Mouse (Mus musculus) spleen, postnatal 14 days (tissue): ENCODE results near the gene Hsh2d.

Experiments used
- DNase-seq, 2 experiments: peaks; one replicate each; pipeline ENCODE4 v3.0.0; 2021 to 2022; ENCODE audit warnings: low spot score in 2 of 2

Hsh2d gene

GRCm38 (mm10) chr8:72189417-72190214, at the start of gene Hsh2d:
Gene Hsh2d, plus strand, starts transcription at chr8:72189638.
- DNase-seq: peak; percentile 50 to 64

DNA sequence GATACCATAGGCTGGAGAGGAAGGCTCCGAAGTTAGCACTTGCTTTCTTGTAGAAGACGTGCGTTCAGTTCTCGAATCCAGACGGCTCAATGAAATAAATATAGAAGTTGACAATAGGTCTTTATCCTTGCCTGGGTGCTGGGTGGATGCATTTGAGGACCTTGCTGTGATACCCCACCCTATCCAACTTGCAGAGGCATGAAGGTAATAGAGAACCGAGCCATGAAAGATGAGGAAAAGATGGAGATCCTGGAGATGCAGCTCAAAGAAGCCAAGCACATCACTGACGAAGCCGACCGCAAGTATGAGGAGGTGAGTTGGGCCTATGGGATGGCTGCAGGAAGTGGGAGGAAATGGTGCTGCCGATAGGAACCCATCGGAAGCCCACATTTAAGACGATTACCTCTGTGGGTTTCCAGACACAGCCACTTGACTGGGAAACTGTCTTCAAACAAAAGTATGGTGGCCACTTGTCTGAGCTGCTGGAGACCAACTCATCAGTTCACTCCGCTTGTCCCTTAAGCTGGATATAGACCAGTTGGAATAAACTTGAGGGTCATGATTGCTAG, 46.1 kb upstream of the Hsh2d start:
- no peak for DNase-seq

DNA sequence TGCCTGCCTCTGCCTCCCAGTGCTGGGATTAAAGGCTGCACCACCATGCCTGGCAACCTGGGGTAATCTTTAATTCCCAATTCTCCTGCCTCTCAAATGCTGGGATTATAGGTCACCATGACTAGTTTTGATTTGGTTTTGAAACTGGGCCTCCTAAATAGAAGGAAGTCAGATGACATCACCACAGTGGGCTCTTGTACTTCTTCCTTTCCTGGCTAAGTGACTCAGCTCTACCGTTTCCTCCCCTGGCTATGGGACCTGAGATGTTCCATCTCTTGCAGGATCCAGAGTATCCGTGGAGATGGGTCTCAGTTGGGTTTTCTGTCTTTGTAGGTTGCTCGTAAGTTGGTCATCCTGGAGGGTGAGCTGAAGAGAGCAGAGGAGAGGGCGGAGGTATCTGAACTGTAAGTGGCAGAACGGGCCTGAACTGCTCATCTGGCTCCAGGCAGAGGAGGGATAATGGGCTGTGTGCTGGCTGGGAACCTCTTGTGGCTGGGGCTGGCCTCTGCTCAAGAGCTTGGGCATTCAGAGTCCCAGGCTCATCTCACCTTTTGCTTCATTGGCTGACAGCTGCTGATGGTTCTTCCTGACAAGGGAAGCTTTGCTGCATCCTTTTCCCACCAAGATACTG, 45.0 kb upstream of the Hsh2d start:
- DNase-seq: no peak

GRCm38 (mm10) chr8:72145511-72145910, 43.9 kb upstream of the Hsh2d start:
- no peak for DNase-seq

GRCm38 (mm10) chr8:72146056-72146455, 43.4 kb upstream of the Hsh2d start:
- DNase-seq: no peak

GRCm38 (mm10) chr8:72146556-72146955, 42.9 kb upstream of the Hsh2d start:
- DNase-seq: no peak

DNA sequence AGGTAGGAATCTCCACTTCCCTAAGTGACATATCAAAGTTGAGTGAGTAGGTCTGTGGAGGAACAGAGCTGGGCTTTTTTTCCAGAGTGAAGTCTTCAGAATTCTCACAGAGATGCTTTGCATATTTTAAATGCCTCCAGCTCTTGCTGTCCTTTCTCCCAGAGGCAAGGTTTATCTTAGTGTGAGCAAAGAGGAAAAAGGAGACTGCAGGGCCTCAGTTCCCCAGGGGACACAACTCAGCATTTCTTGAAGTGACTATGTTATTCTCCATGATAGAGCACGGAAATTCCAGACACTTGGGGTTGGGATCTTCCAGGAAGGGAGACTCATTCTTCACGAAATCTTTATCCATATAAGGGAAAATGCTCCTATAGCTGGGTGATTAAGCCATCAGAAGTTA, 42.2 kb upstream of the Hsh2d start:
- no peak for DNase-seq

- DNase-seq: no peak
Observed at GRCm38 (mm10) chr8:72149056-72149455, 40.4 kb upstream of the Hsh2d start.

GRCm38 (mm10) chr8:72151418-72152078, 37.9 kb upstream of the Hsh2d start:
- DNase-seq: no peak

- no peak for DNase-seq
Observed at GRCm38 (mm10) chr8:72153382-72153781, 36.1 kb upstream of the Hsh2d start.

DNA sequence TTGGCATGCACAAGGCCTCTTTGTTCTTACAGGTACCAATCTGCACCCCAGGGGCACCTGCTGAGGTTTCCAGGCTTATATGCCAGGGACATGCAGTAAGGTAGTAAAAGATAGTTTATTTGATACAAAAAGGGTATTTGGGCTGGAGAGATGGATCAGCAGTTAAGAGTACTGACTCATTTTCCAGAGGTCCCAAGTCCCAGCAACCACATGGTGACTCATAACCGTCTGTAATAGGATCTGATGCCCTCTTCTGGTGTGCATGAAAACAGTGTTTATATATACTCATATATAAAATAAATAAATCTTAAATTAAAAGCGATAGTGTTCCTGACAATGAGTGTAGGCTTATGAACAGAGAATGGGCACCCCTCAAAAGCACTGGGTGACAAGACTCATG, 31.3 kb upstream of the Hsh2d start:
- DNase-seq: no peak

GRCm38 (mm10) chr8:72158726-72159125, 30.7 kb upstream of the Hsh2d start:
- DNase-seq: no peak

- DNase-seq: no peak
Observed at GRCm38 (mm10) chr8:72160007-72160406, 29.4 kb upstream of the Hsh2d start.

DNA sequence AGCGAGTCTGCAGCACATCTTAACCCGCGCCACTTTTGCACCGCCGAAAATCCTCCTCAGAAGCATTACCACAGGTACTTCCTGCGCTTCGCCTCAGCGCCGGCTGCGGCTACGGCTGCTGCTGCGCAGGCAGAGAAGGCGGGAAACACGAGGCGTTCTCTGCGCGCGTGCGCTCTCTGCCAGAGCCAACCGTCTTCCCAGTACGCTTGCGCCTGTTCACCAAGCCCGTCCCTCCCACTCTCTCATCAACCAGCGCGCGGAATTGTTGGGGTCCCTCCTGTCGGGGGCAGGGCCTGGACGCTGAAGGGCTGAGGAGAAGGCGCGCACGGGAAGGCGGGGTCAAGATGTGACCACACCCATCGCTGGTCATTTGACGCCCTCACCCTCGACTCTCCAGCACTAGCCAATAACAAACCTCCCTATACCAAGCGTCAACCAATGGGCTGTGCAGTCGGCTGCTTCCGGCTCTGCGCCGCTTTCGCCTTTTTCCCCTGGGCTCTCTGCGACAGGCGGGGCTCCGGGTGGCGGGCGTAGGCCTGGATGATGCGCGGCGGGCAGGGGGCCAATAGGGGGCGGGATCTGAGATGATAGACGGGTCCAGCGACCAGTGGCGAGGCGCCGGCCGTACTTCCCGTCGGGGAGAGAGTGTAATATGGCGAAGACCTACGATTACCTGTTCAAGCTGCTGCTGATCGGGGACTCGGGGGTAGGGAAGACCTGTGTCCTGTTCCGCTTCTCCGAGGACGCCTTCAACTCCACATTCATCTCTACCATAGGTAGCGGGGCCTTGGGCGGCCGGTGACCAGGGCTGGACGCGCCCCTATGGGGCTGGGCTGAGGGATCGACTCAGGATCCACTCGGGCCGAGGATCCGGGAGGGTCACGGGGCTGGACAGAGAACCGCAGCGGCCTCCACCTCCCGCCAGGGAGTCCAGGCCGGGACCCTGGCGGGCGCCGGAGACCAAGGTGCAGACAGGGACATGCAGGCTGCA, 28.4 kb upstream of the Hsh2d start, which contains the start of gene Rab8a:
Gene Rab8a, plus strand, starts transcription at position 494 of the 991 bp plus-strand sequence.
- DNase-seq: peak; percentile 99 to 100

DNA sequence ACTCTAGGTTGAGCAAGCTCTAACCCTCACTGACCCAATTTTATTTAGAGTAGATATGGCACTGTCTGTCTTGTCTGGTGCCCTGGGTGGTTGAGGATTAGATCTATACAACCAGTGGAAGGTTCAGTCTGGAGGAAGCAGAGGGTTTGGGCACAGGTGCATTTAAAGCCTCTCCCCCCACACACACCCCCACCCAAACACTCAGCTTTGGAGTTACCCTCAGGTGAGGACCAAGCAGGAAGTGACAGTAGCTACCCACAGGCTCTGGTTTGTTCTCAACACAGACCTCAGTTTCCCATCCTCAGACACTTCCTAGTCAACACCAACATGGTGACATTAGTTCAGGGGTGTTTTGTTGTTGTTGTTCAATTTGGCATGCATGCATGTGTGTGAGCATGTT, 26.6 kb upstream of the Hsh2d start:
- DNase-seq: no peak

GRCm38 (mm10) chr8:72169098-72169668, 20.3 kb upstream of the Hsh2d start:
- DNase-seq: peak in 1 of 2 experiments; percentile 45

DNA sequence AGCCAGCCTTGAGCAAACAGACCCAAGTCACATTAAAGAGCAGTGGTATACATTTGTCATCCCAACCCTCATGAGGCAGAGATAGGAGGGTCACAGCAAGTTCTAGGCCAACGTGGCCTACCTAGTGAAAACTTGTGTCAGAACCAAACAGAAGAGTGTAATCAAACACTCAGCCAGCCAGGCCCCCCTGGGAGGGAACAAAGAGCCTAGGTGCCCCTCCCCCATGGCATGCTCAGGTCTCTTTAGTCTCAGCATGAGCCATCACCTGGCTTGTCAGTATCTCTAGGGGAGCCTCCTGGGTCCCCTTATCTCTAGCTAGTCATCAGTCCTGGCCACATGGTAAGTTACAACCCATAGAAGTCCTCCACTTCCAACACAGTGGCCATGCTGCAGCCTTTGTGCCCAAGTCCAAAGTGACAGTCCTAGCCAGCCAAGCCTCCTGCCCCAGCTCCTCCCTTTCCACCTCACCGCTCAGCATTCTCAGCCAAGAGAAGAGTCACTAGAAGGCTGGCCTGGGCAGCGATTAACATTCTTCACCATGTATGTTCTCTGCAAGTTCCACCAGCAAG, 19.7 kb upstream of the Hsh2d start:
- DNase-seq: peak in 1 of 2 experiments; percentile 27

DNA sequence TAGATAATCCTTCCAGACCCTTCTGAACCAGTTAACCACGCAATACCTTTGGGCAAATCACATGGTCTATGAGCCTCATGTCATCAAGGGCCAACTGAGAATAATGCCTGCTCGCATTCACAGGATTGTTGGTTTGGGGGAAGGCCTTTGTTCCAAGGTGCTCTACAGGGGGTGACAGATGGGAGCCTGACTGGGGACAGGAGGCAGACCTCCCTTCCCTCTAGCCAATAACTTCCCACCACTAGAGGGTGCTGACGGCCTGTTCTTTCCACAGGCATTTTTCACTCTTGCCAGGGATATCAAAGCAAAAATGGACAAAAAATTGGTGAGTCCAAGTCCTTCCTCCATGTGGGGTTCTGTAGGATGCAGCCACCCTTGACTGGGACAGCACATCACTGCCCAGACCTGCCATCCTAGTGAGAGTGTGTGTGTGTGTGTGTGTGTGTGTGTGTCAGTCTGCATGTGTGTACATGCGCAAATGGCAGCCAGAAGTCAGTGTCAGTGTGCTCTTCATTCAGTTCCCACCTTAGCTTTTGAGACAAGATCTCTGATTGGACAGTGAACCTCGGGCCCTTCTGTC, 12.0 kb upstream of the Hsh2d start:
- peak; percentile 43 to 67 for DNase-seq

- no peak for DNase-seq
Observed at GRCm38 (mm10) chr8:72183554-72184202, 5.8 kb upstream of the Hsh2d start.
